Mouse (Mus musculus) forebrain, embryonic 16.5 days (tissue): Measurements from ENCODE around the gene Aspn. TPM values are rescaled to one million over a fixed set of nuclear protein-coding genes. Genes with fewer than 3 reads are reported as not detected.

Source experiments
- ATAC-seq: fragments of 200-750 bp; cut with Nextera tagmentation; 2 replicates; pipeline ENCODE4 v1.8.0; 2017; ENCODE audit warnings: mild to moderate bottlenecking, moderate library complexity
- H3K27ac ChIP-seq: fragments of 300-500 bp; sonication (generic); 2 replicates; pipeline ENCODE4 v1.5.1; 2014; ENCODE audit warnings: low read length, control low read depth
- H3K27me3 ChIP-seq: fragments of 300-500 bp; sonication (generic); replicated peaks from 2 replicates; pipeline ENCODE4 v1.6.1; 2014; ENCODE audit warnings: low read length; ENCODE audit not compliant: control insufficient read depth, insufficient read depth
- H3K36me3 ChIP-seq: fragments of 300-500 bp; sonication (generic); 2 replicates; pipeline ENCODE4 v1.6.1; 2014; ENCODE audit not compliant: control insufficient read depth, insufficient read depth
- H3K4me1 ChIP-seq: fragments of 300-500 bp; sonication (generic); replicated peaks from 2 replicates; pipeline ENCODE4 v1.6.1; 2014; ENCODE audit warnings: low read length; ENCODE audit not compliant: control insufficient read depth, insufficient read depth
- H3K4me2 ChIP-seq: fragments of 300-500 bp; sonication (generic); 2 replicates; pipeline ENCODE4 v1.6.1; 2014; ENCODE audit warnings: mild to moderate bottlenecking, low read length, control low read depth
- H3K4me3 ChIP-seq: fragments of 300-500 bp; sonication (generic); replicated peaks from 2 replicates; pipeline ENCODE4 v1.5.1; 2014; ENCODE audit warnings: mild to moderate bottlenecking, low read length, control low read depth
- H3K9ac ChIP-seq: fragments of 300-500 bp; sonication (generic); replicated peaks from 2 replicates; pipeline ENCODE4 v1.6.1; 2014; ENCODE audit warnings: low read depth, low read length, control low read depth
- H3K9me3 ChIP-seq: fragments of 300-500 bp; sonication (generic); 2 replicates; pipeline ENCODE4 v1.6.1; 2016; ENCODE audit warnings: low read length; ENCODE audit not compliant: control insufficient read depth
- WGBS: fragments of 180-500 bp; shearing (Covaris S2); extraction: QIAGEN DNeasy Blood & Tissue Kit; methylation state at CpG from one replicate; pipeline ENCODE4 v1.1.7; 2014; 5-methylcytosine and 5-hydroxymethylcytosine counted together
- polyA plus RNA-seq: library from polyadenylated mRNA; unstranded; fragments of >200 nt; fragmentation: Nextera tagmentation; extraction: Ambion mirVana; gene quantifications from 2 replicates; pipeline ENCODE4 v1.2.1, GENCODE M21; 2015

Aspn gene
- polyA plus RNA-seq, 1 experiment from 2014 or later, result 0.63 TPM

DNA sequence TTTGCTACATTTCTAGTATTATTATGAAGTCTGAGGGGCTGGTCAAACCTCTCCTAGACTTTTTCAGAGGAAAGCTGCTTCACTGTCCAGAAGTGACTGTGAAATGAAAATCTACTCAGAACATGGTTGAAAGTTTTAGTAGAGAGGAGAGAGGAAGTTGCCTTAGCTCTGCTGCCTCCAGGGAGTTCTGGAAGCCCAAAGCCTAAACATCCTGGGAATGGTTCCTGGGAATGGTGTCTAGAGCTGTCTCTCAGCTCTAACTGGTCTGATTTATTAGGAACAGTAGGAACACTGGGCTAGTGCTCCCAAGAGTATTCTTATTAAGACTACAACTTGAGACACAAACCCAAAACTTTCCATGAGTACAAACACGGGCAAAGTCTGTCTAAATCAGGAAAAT, 2.3 kb downstream of the Aspn start:
- H3K4me1 ChIP-seq, result no peaks in the 10 kb centered on the region
- H3K4me3 ChIP-seq, result no peak overlapping the region
- H3K9me3 ChIP-seq, result no peaks in the 10 kb centered on the region
- H3K36me3 ChIP-seq, result no peaks in the 10 kb centered on the region
- H3K4me2 ChIP-seq, result no peak overlapping the region
- no peak for ATAC-seq
- no peaks in the 10 kb centered on the region for H3K27me3 ChIP-seq
- no peak overlapping the region for H3K9ac ChIP-seq
- WGBS, result 89% methylated on average over 1 of the region's 1 CpGs
- no peak overlapping the region for H3K27ac ChIP-seq

DNA sequence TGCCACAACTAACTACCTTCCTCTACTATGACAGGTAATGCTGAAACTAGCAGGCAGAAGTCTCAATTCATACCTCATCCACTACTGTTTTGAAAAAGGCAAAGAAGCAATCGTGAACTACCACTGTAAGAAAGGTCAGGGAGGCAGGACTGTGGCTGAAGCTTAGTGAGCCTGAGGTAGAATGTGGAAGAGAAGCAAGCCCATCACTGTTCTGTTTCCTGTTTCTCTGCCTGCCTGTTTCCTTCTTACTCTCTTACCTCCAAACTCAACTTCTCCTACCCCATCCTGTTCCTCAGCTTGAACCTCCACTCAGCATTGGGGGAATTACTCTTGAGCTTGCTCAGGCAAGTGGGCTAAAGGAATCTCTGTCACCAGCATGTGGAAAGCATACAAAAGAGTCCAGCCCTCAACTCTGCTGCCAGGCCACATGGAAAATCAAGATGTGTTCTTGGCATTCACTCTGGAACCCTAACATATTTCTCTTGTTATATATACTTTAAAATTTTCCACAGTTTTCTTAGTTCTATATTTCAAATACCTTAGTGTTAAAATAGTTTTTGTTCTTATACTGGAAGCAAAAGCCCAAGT, 3.4 kb downstream of the Aspn start:
- Histone ChIP-seq H3K4me1 (no peaks in the 10 kb centered on the region), H3K4me2 (no peak overlapping the region), H3K4me3 (no peak overlapping the region), H3K36me3 (no peaks in the 10 kb centered on the region), H3K9ac (no peak overlapping the region), H3K9me3 (no peaks in the 10 kb centered on the region), H3K27me3 (no peaks in the 10 kb centered on the region), H3K27ac (no peak overlapping the region)
- WGBS, result 91% methylated on average over 1 of the region's 1 CpGs
- ATAC-seq, result no peak

DNA sequence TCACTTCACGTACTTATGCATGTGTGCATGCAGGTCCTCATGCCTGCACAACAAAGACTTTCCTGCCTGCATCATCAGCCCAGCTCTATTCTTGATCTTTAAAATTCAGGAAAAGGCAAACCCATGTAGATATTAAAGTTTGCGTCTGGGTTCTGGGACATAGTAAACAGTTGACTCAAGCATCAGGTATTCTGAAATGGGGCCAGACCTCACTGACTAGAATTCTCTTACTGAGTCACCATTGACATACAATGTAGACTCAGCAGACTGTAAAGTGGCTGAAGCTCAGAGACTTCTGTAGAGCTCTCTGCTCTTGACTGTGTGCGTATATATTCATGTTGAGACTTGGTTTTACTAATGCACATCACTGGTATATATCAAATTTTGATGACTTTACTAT, 5.4 kb downstream of the Aspn start:
- 91% methylated on average over 3 of the region's 3 CpGs for WGBS
- H3K4me2 ChIP-seq, result no peak overlapping the region
- no peak overlapping the region for H3K4me3 ChIP-seq
- ATAC-seq, result no peak
- H3K9ac ChIP-seq, result no peak overlapping the region
- no peaks in the 10 kb centered on the region for H3K27me3 ChIP-seq
- no peak overlapping the region for H3K27ac ChIP-seq
- no peaks in the 10 kb centered on the region for H3K36me3 ChIP-seq
- H3K4me1 ChIP-seq, result no peaks in the 10 kb centered on the region
- H3K9me3 ChIP-seq, result no peaks in the 10 kb centered on the region

DNA sequence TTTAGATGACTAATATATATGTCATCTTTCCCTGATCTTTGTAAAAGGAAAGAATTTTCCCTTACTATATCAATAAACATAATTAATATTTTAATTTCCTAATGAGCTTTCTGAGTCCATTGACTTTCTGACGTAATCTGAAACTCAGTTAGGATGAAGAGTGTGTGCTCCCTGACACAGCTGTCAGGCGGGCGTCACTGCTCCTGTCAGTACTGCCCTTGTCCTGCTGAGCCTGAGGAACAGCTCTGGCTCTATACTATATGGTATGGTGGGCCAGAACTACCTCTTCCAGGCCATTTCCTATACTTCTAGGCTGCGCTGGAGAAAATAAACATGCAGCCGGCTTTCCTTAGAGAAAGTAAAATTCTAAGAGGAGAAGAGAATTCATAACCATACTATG, 10.3 kb downstream of the Aspn start:
- Histone ChIP-seq H3K27me3 (no peaks in the 10 kb centered on the region), H3K36me3 (no peaks in the 10 kb centered on the region), H3K9ac (no peak overlapping the region), H3K4me2 (no peak overlapping the region), H3K4me3 (no peak overlapping the region), H3K4me1 (no peaks in the 10 kb centered on the region), H3K9me3 (no peaks in the 10 kb centered on the region), H3K27ac (no peak overlapping the region)
- ATAC-seq, result no peak
- 88% methylated on average over 5 of the region's 5 CpGs for WGBS

DNA sequence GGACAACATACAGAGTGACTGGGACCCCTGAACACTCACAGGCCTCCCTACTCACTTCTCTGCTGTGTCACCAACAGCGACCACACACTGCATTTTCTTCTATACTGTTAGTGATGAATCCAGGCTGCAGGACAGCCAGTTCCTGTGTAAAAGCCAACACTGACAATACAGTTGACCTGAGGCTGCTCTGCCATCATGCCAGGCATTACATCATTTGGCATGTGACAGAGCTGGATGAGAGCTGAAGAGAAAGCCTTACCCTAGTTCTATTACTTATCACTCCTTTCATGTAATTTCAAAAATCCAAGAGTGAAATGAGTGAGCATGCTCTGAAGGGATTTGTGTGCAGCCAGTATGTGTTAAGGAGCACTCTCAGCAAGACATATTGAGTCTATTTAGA, 12.0 kb downstream of the Aspn start:
- Histone ChIP-seq H3K27ac (no peak overlapping the region), H3K4me2 (no peak overlapping the region), H3K4me3 (no peak overlapping the region), H3K36me3 (no peaks in the 10 kb centered on the region), H3K27me3 (no peaks in the 10 kb centered on the region), H3K4me1 (no peaks in the 10 kb centered on the region), H3K9ac (no peak overlapping the region), H3K9me3 (no peaks in the 10 kb centered on the region)
- ATAC-seq, result no peak
- WGBS, result 38% methylated on average over 1 of the region's 1 CpGs

DNA sequence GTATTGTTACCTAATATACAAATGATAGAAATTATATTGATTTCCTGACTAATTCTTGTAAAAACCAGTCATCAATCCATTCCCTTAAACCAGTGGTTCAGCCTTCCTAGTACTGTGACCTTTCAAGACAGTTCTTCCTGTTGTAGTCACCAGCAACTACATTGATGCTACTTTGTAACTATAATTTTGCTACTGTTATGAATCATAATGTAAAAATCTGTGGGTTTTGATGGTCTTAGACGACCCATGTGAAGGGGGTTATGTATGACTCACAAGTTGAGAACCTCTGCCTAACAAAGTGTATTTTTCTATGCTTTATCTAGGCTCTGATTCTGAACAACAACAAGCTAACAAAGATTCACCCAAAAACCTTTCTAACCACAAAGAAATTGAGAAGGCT, 12.7 kb downstream of the Aspn start:
- Histone ChIP-seq H3K9ac (no peak overlapping the region), H3K27ac (no peak overlapping the region), H3K9me3 (no peaks in the 10 kb centered on the region), H3K4me3 (no peak overlapping the region), H3K27me3 (no peaks in the 10 kb centered on the region), H3K4me1 (no peaks in the 10 kb centered on the region), H3K4me2 (no peak overlapping the region), H3K36me3 (no peaks in the 10 kb centered on the region)
- 77% methylated on average over 1 of the region's 1 CpGs for WGBS
- no peak for ATAC-seq

DNA sequence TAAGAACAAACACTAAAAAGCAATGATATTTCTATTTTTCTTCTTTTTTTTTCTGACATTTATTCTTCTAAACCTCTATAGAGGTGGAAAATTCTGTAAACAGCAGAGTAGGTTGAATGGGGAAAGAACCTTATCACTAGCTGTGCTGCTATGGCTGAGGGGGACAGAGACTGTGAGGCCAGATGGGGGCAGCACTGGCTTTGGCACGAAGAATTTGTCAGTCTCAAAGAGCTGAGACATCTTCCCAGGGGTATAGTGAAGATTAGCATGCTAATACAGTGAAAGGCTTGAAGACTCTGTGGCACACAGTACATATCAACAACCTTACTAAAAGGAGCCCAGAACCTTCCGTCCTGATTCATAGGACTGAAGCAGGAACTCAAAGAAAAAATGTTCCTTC, 14.9 kb downstream of the Aspn start:
- no peaks in the 10 kb centered on the region for H3K9me3 ChIP-seq
- no peaks in the 10 kb centered on the region for H3K27me3 ChIP-seq
- H3K4me2 ChIP-seq, result no peak overlapping the region
- no peaks in the 10 kb centered on the region for H3K4me1 ChIP-seq
- H3K9ac ChIP-seq, result no peak overlapping the region
- 36% methylated on average over 2 of the region's 2 CpGs for WGBS
- no peak for ATAC-seq
- H3K27ac ChIP-seq, result no peak overlapping the region
- H3K4me3 ChIP-seq, result no peak overlapping the region
- H3K36me3 ChIP-seq, result no peaks in the 10 kb centered on the region

DNA sequence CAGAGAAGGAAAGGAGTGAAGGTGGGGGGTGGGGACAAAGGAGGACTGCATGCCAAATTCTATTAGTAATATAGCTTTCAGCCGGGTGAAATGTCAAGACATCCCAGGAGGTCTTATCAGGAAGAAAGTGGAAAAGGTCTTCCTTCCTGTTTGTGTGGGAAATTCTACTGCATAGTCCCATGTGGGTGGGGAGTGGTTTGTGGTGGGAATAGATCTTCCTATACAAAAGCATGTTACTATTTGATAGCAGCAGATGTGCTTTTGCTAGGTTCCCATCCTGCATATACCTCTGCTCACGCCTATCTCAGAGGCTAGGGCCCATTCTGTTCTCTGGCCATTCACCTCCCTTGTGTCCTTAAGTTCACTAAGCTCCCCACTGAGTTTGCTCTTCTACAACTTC, 16.6 kb downstream of the Aspn start:
- H3K27ac ChIP-seq, result no peak overlapping the region
- ATAC-seq, result no peak
- 70% methylated on average over 2 of the region's 2 CpGs for WGBS
- no peak overlapping the region for H3K4me3 ChIP-seq
- no peak overlapping the region for H3K9ac ChIP-seq
- no peaks in the 10 kb centered on the region for H3K9me3 ChIP-seq
- no peaks in the 10 kb centered on the region for H3K36me3 ChIP-seq
- no peak overlapping the region for H3K4me2 ChIP-seq
- no peaks in the 10 kb centered on the region for H3K27me3 ChIP-seq
- H3K4me1 ChIP-seq, result no peaks in the 10 kb centered on the region

DNA sequence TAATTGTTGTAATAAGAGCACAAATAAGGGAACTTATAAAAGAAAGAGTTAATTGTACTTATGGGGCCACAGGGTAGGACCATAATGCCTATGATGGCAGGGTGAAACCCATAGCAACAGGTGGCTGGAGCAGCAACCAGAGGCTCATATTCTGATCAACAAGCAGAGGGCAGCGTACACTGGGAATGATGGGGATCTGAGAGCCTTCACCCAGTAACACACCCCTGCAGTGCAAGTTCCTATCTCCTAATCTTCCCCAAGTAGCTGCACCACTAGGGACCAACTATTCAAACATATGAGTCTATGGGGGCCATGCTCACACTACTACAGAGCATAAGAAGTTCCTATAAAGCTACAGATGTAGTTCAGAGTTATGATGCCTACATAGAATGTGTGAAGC, 20.1 kb downstream of the Aspn start:
- no peaks in the 10 kb centered on the region for H3K27me3 ChIP-seq
- H3K27ac ChIP-seq, result no peak overlapping the region
- 86% methylated on average over 1 of the region's 1 CpGs for WGBS
- no peak for ATAC-seq
- no peaks in the 10 kb centered on the region for H3K9me3 ChIP-seq
- H3K4me2 ChIP-seq, result no peak overlapping the region
- no peak overlapping the region for H3K9ac ChIP-seq
- H3K36me3 ChIP-seq, result no peaks in the 10 kb centered on the region
- H3K4me1 ChIP-seq, result no peaks in the 10 kb centered on the region
- no peak overlapping the region for H3K4me3 ChIP-seq

DNA sequence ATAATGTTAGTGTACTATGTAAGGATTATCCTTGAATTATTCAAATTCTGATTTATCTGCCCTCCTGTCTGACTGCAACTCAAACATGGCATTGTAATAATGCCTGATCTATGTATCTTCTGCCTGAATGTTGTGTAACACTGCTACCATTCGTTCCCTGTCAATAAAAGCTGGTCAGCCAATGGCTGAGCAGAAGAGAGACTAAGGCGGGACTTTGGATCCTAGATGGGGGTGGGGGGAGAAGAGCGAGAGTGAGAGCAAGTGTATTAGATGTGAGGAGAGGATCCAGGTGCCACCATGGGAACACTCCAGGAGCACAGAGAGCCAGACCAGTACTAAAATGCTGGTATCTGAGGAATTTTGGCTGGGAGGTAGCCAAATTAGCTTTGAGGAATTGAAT, 26.1 kb downstream of the Aspn start:
- Histone ChIP-seq H3K4me1 (no peaks in the 10 kb centered on the region), H3K9ac (no peak overlapping the region)

More for the DNA sequence above, 26.1 kb downstream of the Aspn start:
- no peak for ATAC-seq
- WGBS, result 64% methylated on average over 3 of the region's 3 CpGs
- no peak overlapping the region for H3K4me2 ChIP-seq
- H3K27me3 ChIP-seq, result no peaks in the 10 kb centered on the region
- no peaks in the 10 kb centered on the region for H3K36me3 ChIP-seq
- H3K4me3 ChIP-seq, result no peak overlapping the region
- no peak overlapping the region for H3K27ac ChIP-seq
- no peaks in the 10 kb centered on the region for H3K9me3 ChIP-seq
